Comparison of ENCODE assay signal across 9 mouse cellular contexts in genomic region chr2:25663511-25663910, GRCm38 (mm10). TPM values are rescaled to one million over a fixed set of nuclear protein-coding genes. Genes with fewer than 3 reads are reported as not detected.
A peak's percentile ranks its signal among the peaks of the same experiment; 100 is the strongest.
DNase-seq lines count a peak whose midpoint lies in the region; ATAC-seq lines count a peak whose summit lies in the region.
"Had no signal": no experiment of that assay in that cellular context is flagged by ENCODE, and none has a peak within 500 bp of the region (broad histone marks: within the 10 kb centered on the region; RNA-seq: fewer than 3 reads in every experiment).

No protein-coding gene starts in this region.

- H3K36me3 ChIP-seq in midbrain, embryonic 14.5 days (ENCODE audit: control insufficient read depth, insufficient read depth, low read length): no peaks in the 10 kb centered on the region
- no peaks in the 10 kb centered on the region for H3K36me3 ChIP-seq in midbrain, embryonic 13.5 days
- no peaks in the 10 kb centered on the region for H3K36me3 ChIP-seq in limb, embryonic 10.5 days
- H3K36me3 ChIP-seq: heart, embryonic 15.5 days had no signal

- no peaks in the 10 kb centered on the region for H3K27me3 ChIP-seq in midbrain, embryonic 14.5 days (ENCODE audit: control insufficient read depth, insufficient read depth, low read length)
- no peaks in the 10 kb centered on the region for H3K27me3 ChIP-seq in midbrain, embryonic 13.5 days
- no peaks in the 10 kb centered on the region for H3K27me3 ChIP-seq in limb, embryonic 10.5 days (ENCODE audit: low read depth, poor library complexity, severe bottlenecking)

- H3K4me1 ChIP-seq in midbrain, embryonic 14.5 days (ENCODE audit: control insufficient read depth, insufficient read depth, low read length): no peaks in the 10 kb centered on the region
- H3K4me1 ChIP-seq in midbrain, embryonic 13.5 days (replicated peaks): no peaks in the 10 kb centered on the region
- no peaks in the 10 kb centered on the region for H3K4me1 ChIP-seq in limb, embryonic 10.5 days
- H3K4me1 ChIP-seq: heart, embryonic 15.5 days had no signal

- H3K4me2 ChIP-seq in midbrain, embryonic 14.5 days (ENCODE audit: low read length): no peak overlapping the region
- H3K4me2 ChIP-seq in midbrain, embryonic 13.5 days (replicated peaks): no peak overlapping the region
- H3K4me2 ChIP-seq: heart, embryonic 15.5 days had no signal

- 73% methylated on average over 1 of the region's 1 CpGs for WGBS in midbrain, embryonic 14.5 days
- WGBS in midbrain, embryonic 13.5 days: 76% methylated on average over 1 of the region's 1 CpGs
- WGBS in limb, embryonic 10.5 days: 69% methylated on average over 1 of the region's 1 CpGs

- DNase-seq in cerebellum, adult 9-10 months: peak; percentile 24
- no peak for DNase-seq in cerebellum, adult 11 months
- DNase-seq in midbrain, embryonic 14.5 days: peak; percentile 59
- DNase-seq in adrenal gland, postnatal 25 days: peak; percentile 79
- peak; percentile 60 for DNase-seq in gastrocnemius, postnatal 10 days
- DNase-seq in limb, embryonic 10.5 days (ENCODE audit: low spot score): peak; percentile 60
- DNase-seq in spleen, adult 12 weeks (ENCODE audit: low spot score): peak; percentile 9

- H3K9ac ChIP-seq in midbrain, embryonic 14.5 days (replicated peaks; ENCODE audit: low read length): no peak overlapping the region
- no peak overlapping the region for H3K9ac ChIP-seq in midbrain, embryonic 13.5 days (replicated peaks)
- H3K9ac ChIP-seq: heart, embryonic 15.5 days had no signal

- H3K9me3 ChIP-seq in midbrain, embryonic 14.5 days (ENCODE audit: control insufficient read depth, low read length): no peaks in the 10 kb centered on the region
- no peaks in the 10 kb centered on the region for H3K9me3 ChIP-seq in midbrain, embryonic 13.5 days
- H3K9me3 ChIP-seq in limb, embryonic 10.5 days (replicated peaks): no peaks in the 10 kb centered on the region
- H3K9me3 ChIP-seq: heart, embryonic 15.5 days had no signal

- H3K4me3 ChIP-seq in midbrain, embryonic 14.5 days (replicated peaks; ENCODE audit: low read depth, low read length): no peak overlapping the region
- no peak overlapping the region for H3K4me3 ChIP-seq in midbrain, embryonic 13.5 days (replicated peaks)
- H3K4me3 ChIP-seq in limb, embryonic 10.5 days: no peak overlapping the region
- H3K4me3 ChIP-seq: heart, embryonic 15.5 days had no signal

- H3K27ac ChIP-seq in midbrain, embryonic 14.5 days (replicated peaks; ENCODE audit: low read depth, low read length): no peak overlapping the region
- H3K27ac ChIP-seq in midbrain, embryonic 13.5 days: no peak overlapping the region
- no peak overlapping the region for H3K27ac ChIP-seq in limb, embryonic 10.5 days
- H3K27ac ChIP-seq: heart, embryonic 15.5 days had no signal

- ATAC-seq in midbrain, embryonic 14.5 days (ENCODE audit: low FRiP score, low TSS enrichment): no peak
- ATAC-seq in midbrain, embryonic 13.5 days: no peak

RNA-seq across cellular contexts. Expression of gene Lcn5, which starts 5.8 kb away (rescaled TPM):
- polyA plus RNA-seq in midbrain, embryonic 14.5 days (2014; fragmentation: Nextera tagmentation; extraction: Ambion mirVana): not detected in 2 replicates
- not detected in 2 replicates for polyA plus RNA-seq in midbrain, embryonic 13.5 days (2015; fragmentation: Nextera tagmentation; extraction: Ambion mirVana)
- not detected in 2 replicates for total RNA-seq in adrenal gland, postnatal 25 days (2021)
- total RNA-seq in gastrocnemius, postnatal 10 days (2021): not detected
- polyA plus RNA-seq in limb, embryonic 10.5 days (2016; fragmentation: Nextera tagmentation; extraction: Ambion mirVana): not detected in 2 replicates
- polyA plus RNA-seq: heart, embryonic 15.5 days had no signal

RNA-seq across cellular contexts. Expression of gene Lcn8, which starts 10.6 kb away (rescaled TPM):
- polyA plus RNA-seq in midbrain, embryonic 14.5 days (2014; fragmentation: Nextera tagmentation; extraction: Ambion mirVana): not detected in 2 replicates
- polyA plus RNA-seq in midbrain, embryonic 13.5 days (2015; fragmentation: Nextera tagmentation; extraction: Ambion mirVana): not detected in 2 replicates
- total RNA-seq in adrenal gland, postnatal 25 days (2021): not detected in 2 replicates
- 10 to 100 TPM; 27.7 to 36.4 TPM for total RNA-seq in gastrocnemius, postnatal 10 days (2021)
- polyA plus RNA-seq in limb, embryonic 10.5 days (2016; fragmentation: Nextera tagmentation; extraction: Ambion mirVana): not detected in 2 replicates
- polyA plus RNA-seq: heart, embryonic 15.5 days had no signal

RNA-seq across cellular contexts. Expression of gene Lcn6, which starts 13.1 kb away (rescaled TPM):
- not detected in 2 replicates for polyA plus RNA-seq in midbrain, embryonic 14.5 days (2014; fragmentation: Nextera tagmentation; extraction: Ambion mirVana)
- polyA plus RNA-seq in midbrain, embryonic 13.5 days (2015; fragmentation: Nextera tagmentation; extraction: Ambion mirVana): not detected in 2 replicates
- not detected in 2 replicates for total RNA-seq in adrenal gland, postnatal 25 days (2021)
- total RNA-seq in gastrocnemius, postnatal 10 days (2021): not detected
- polyA plus RNA-seq in limb, embryonic 10.5 days (2016; fragmentation: Nextera tagmentation; extraction: Ambion mirVana): not detected in 2 replicates
- polyA plus RNA-seq: heart, embryonic 15.5 days had no signal

RNA-seq across cellular contexts. Expression of gene Lcn10, which starts 19.0 kb away (rescaled TPM):
- polyA plus RNA-seq in midbrain, embryonic 14.5 days (2014; fragmentation: Nextera tagmentation; extraction: Ambion mirVana): not detected in 2 replicates
- polyA plus RNA-seq in midbrain, embryonic 13.5 days (2015; fragmentation: Nextera tagmentation; extraction: Ambion mirVana): not detected in 2 replicates
- total RNA-seq in adrenal gland, postnatal 25 days (2021): not detected in 2 replicates
- not detected for total RNA-seq in gastrocnemius, postnatal 10 days (2021)
- not detected in 2 replicates for polyA plus RNA-seq in limb, embryonic 10.5 days (2016; fragmentation: Nextera tagmentation; extraction: Ambion mirVana)
- polyA plus RNA-seq: heart, embryonic 15.5 days had no signal

RNA-seq across cellular contexts. Expression of gene Fcna, which starts 35.7 kb away (rescaled TPM):
- 2.8 TPM in 1 of 2 replicates, not detected in the other for polyA plus RNA-seq in midbrain, embryonic 14.5 days (2014; fragmentation: Nextera tagmentation; extraction: Ambion mirVana)
- polyA plus RNA-seq in midbrain, embryonic 13.5 days (2015; fragmentation: Nextera tagmentation; extraction: Ambion mirVana): 1.1 and 1.8 TPM in 2 replicates
- total RNA-seq in adrenal gland, postnatal 25 days (2021): 2.6 and 2.7 TPM in 2 replicates
- total RNA-seq in gastrocnemius, postnatal 10 days (2021): 1 to 10 TPM; 5.6 to 6.5 TPM
- polyA plus RNA-seq in limb, embryonic 10.5 days (2016; fragmentation: Nextera tagmentation; extraction: Ambion mirVana): 0.34 and 0.43 TPM in 2 replicates
